Mouse (Mus musculus) heart, postnatal 36 days (tissue): Measurements from ENCODE around the gene Dst. TPM values are rescaled to one million over a fixed set of nuclear protein-coding genes. Genes with fewer than 3 reads are reported as not detected.

Experiments
- DNase-seq, 2 experiments: peaks; one replicate each; pipeline ENCODE4 v3.0.0; 2021 to 2022
- intact Hi-C: fragments of 180-260 bp; cut with DNase I; formaldehyde crosslinking; loops from one replicate; pipeline ENCODE4 v1.15.1; 2025
- total RNA-seq, 2 experiments: library from RNA; stranded (reverse); gene quantifications; 2 replicates each; pipeline ENCODE4 v1.2.3; 2021

Gene Dst
- total RNA-seq, 2 experiments from 2014 or later = 392 to 396 TPM

GRCm38 (mm10) chr1:33922975-33923374 lies 14.9 kb downstream of the Dst start:
- DNase-seq = no peak
- intact Hi-C loops = no loop called here

- no peak for DNase-seq
- intact Hi-C loops = no loop called here
Measured at GRCm38 (mm10) chr1:33925283-33925682, 17.3 kb downstream of the Dst start.

DNA sequence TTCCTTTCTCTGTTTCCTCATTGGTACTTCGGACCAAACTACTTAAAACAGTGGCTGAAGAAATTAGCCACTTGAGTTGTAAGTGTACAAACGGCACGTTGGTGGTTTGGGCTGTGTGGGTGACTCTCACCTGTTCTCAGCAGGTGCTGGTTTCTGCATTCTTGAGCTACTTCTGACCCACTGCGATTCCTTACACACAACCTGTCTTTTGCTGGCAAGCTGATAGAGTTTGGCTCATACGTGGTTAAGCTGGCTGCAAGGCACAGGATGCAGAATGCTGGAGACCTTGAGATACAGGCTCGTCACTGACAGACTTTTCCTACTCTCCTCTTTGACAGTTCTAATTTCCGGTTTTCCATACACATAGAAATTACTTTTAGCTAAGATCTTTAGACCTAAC lies 19.4 kb downstream of the Dst start:
- DNase-seq = no peak
- intact Hi-C loops = no loop called here

DNA sequence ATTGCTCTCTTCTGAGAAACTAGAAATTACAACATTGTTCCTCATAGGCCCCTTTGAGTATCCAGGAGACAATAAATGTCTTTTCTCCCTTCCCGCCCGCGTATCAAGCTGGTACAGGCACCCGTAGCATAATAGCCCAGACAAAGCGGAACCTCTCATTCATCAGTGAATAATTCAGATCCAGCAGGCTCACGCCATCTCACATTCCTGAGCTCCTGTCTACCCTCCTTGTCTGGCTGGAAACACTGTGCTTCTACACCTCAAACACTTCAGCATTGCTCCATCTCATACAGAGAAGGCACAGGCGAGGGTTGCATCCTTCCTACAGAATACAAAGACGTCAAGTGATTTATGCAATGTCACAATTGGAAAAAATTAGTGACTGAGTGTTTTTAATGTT lies 23.8 kb downstream of the Dst start:
- DNase-seq = no peak
- intact Hi-C loops = no loop called here

DNA sequence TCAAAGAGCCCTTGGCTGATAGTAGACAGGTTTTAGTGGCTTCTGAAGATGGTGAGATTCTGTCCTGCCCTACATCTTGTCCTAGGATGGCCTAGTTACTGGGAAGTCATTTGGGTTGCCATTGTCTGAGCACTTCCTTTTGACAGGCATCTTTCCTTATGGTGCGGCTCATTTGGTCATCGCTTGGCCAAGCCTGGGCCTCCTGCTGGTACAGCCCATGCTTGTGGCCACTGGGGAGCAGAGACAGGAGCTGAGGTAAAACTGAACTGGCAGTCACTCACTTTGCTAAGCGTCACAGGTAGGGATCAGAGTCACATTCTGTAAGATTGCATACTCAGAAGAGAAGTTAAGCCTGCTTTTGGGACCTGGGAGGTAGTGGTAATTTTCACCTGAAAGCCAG lies 24.2 kb downstream of the Dst start:
- intact Hi-C loops = no loop called here
- no peak for DNase-seq

GRCm38 (mm10) chr1:33932845-33933499 lies 24.9 kb downstream of the Dst start:
- intact Hi-C loops = no loop called here
- DNase-seq = no peak

DNA sequence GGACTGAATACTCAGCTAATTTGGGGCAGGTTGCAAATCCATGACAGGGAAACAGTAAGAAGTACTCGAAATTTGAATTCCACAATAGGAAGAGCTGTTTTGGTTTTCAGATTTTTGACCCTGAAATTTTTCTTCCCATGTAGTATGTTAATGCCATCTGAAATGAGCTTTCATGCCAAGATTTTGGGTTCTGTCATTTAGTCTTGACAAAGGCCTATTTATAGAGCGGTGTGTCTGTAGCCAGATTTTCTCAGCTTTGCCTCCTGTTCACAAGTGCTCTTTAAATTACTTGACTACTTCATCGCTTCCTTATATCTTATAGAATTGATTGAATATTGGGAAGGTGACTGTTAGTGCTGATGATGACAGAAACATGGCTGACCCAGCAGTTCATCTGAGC lies 27.9 kb downstream of the Dst start:
- no peak for DNase-seq
- intact Hi-C loops = no loop called here

- intact Hi-C loops = no loop called here
- DNase-seq = no peak
Measured at GRCm38 (mm10) chr1:33939828-33940227, 31.8 kb downstream of the Dst start.

DNA sequence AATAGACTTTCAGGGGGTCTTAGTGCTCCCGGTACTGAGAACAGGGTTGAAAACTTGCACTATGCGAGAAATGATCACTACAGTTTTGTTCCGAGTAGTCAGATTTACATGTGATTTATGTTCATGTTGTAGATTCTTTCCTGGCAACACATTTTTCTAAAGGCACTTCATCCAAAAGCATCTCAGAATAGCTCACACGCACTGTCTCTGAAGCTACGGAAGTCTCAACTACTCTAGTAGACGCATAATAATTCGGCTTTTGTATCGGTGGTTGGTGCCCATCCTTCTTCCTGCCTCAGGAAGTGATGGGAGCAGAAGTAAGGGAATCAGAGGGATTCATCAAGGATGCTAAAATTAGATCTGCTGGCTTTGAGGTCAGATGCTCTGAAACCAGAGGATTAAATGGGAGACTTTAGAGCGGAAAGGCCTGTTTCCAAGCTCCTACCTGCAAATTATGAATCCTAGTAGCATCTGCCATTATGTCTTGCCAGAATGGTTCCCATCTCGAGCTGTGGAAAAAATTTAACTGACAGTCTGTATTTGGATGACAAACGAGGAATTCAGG lies 32.4 kb downstream of the Dst start:
- no peak for DNase-seq
- intact Hi-C loops = no loop called here

GRCm38 (mm10) chr1:33942638-33943037 lies 34.6 kb downstream of the Dst start:
- DNase-seq = no peak
- intact Hi-C loops = no loop called here

GRCm38 (mm10) chr1:33943943-33944342 lies 35.9 kb downstream of the Dst start:
- DNase-seq = no peak
- intact Hi-C loops = no loop called here

GRCm38 (mm10) chr1:33944977-33945750 lies 37.1 kb downstream of the Dst start:
- intact Hi-C loops = loop anchor here (5.0 kb wide), 1 partner anchor 38 kb away; the partner anchor contains the start of genes Bend6 and Dst
- peak; percentile 56 to 67 for DNase-seq

DNA sequence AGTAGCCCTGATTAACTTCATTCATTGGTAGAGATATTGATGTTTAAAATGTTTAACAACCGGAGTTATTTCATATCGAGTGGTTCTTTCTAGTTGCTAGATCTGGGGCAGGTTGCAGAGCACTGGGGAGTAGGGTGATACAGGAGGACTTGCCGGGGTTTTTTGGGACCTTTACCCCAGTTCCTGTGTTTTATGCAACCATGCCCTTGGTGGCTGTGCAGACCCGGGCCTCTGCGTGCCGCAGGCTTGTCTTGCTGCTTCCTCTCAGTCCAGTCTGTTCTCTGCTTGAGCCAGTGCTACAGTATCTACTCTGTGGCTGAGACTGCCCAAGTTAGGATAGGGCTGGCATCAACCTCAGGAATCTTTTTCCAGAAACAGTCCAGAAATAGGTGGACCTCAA lies 37.7 kb downstream of the Dst start:
- DNase-seq = no peak
- intact Hi-C loops = loop anchor here (5.0 kb wide), 1 partner anchor 38 kb away; the partner anchor contains the start of genes Bend6 and Dst

GRCm38 (mm10) chr1:33946601-33947395 lies 38.8 kb downstream of the Dst start:
- intact Hi-C loops = loop anchor here (5.0 kb wide), 1 partner anchor 39 kb away; the partner anchor contains the start of genes Bend6 and Dst

DNA sequence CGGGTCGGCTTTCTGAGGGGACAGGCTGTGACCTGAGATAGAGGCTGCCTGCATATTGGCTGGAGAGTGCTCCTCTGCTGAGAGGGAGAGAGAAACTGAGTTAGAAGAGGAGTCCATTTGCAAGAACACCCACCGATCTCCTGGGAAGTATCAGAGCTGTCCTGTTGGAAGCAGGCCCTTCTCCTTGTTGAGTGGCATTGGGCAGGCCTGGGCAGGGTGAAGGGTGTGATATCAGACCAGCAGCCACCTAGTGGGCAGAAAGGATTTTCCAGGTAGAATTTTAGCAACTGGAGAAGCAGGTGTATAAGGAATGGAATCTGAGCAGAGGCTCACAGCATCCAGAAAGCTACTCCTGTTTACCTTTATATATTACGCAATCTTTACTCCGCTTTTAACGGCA lies 39.8 kb downstream of the Dst start:
- DNase-seq = no peak
- intact Hi-C loops = loop anchor here (5.0 kb wide), 1 partner anchor 41 kb away; the partner anchor contains the start of genes Bend6 and Dst

More at GRCm38 (mm10) chr1:33946601-33947395, 38.8 kb downstream of the Dst start:
- DNase-seq = peak; percentile 27 to 36

DNA sequence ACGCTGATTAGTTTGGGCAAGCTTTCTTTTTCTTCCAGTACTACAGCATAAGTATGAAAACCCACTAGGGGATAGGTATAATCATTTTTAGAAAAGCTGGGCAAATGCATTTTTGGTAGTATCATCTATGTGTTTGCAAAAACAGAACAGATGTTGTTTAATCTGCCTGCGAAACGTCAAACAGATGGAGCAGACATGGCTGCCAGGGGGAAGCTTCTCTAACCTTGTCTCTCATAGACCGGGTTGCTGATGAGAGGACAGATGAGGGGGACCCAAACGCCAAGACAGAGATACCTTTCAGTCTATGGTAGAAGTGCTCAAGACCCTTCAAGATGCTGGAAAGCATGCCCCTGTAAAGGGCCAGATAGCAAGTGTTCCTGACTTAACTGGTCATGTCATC lies 40.5 kb downstream of the Dst start:
- intact Hi-C loops = loop anchor here (5.0 kb wide), 1 partner anchor 41 kb away; the partner anchor contains the start of genes Bend6 and Dst
- DNase-seq = no peak

GRCm38 (mm10) chr1:33955626-33956025 lies 47.6 kb downstream of the Dst start:
- intact Hi-C loops = no loop called here
- no peak for DNase-seq

DNA sequence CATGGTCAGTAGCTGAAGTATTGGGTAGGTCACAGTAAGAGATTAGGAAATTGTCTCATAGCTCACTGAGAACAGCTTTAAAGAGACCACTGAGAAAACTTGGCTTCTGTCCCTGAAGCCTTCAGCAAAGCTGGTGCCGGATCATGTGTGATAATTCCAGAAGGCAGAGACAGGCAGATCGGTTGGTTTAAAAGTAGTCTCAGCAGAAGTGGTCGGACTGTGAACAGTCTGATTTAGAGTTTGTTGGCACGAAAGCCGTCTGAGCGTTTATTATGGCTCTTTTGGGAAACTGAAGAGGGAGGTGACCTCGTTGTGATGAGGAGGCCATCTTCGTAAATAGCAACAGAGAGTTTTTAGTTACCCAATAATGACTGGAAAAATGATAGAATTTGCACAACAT lies 52.4 kb downstream of the Dst start:
- no peak for DNase-seq
- intact Hi-C loops = loop anchor here (10.0 kb wide), 1 partner anchor 206 kb away; the partner anchor contains the start of gene Bag2

GRCm38 (mm10) chr1:33964643-33965042 lies 56.6 kb downstream of the Dst start:
- DNase-seq = peak; percentile 37 to 38
- intact Hi-C loops = loop anchor here (1.0 to 10.0 kb wide), 2 partner anchors 72 to 210 kb away; partner anchors contain the start of gene Bag2

DNA sequence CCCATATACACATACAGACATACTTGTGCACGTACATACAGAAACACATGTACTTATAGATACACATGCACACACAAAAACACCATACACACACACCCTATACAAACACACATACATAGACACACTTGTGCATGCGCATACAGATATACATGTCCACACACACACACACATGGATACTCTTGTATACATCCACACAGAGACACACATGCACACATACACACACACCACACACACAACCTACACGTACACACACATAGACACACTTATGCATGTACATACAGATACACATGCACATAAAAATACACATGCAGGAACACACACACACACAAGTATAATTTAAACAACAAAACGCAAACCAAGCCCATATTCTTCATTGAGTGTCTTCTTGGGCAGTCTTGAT lies 57.8 kb downstream of the Dst start:
- no peak for DNase-seq
- intact Hi-C loops = loop anchor here (2.0 to 10.0 kb wide), 2 partner anchors 211 to 303 kb away; partner anchors contain the start of gene Bag2
